Mouse (Mus musculus) forebrain, embryonic 16.5 days (tissue): ENCODE measurements around the gene Arrb1. TPM values are rescaled to one million over a fixed set of nuclear protein-coding genes. Genes with fewer than 3 reads are reported as not detected.
A peak's percentile ranks its signal among the peaks of the same experiment; 100 is the strongest.

Experiments
- ATAC-seq: fragments of 200-750 bp; cut with Nextera tagmentation; 2 replicates; pipeline ENCODE4 v1.8.0; 2017; ENCODE audit warnings: mild to moderate bottlenecking, moderate library complexity
- H3K27ac ChIP-seq: fragments of 300-500 bp; sonication (generic); 2 replicates; pipeline ENCODE4 v1.5.1; 2014; ENCODE audit warnings: low read length, control low read depth
- H3K27me3 ChIP-seq: fragments of 300-500 bp; sonication (generic); replicated peaks from 2 replicates; pipeline ENCODE4 v1.6.1; 2014; ENCODE audit warnings: low read length; ENCODE audit not compliant: control insufficient read depth, insufficient read depth
- H3K36me3 ChIP-seq: fragments of 300-500 bp; sonication (generic); 2 replicates; pipeline ENCODE4 v1.6.1; 2014; ENCODE audit not compliant: control insufficient read depth, insufficient read depth
- H3K4me1 ChIP-seq: fragments of 300-500 bp; sonication (generic); replicated peaks from 2 replicates; pipeline ENCODE4 v1.6.1; 2014; ENCODE audit warnings: low read length; ENCODE audit not compliant: control insufficient read depth, insufficient read depth
- H3K4me2 ChIP-seq: fragments of 300-500 bp; sonication (generic); 2 replicates; pipeline ENCODE4 v1.6.1; 2014; ENCODE audit warnings: mild to moderate bottlenecking, low read length, control low read depth
- H3K4me3 ChIP-seq: fragments of 300-500 bp; sonication (generic); replicated peaks from 2 replicates; pipeline ENCODE4 v1.5.1; 2014; ENCODE audit warnings: mild to moderate bottlenecking, low read length, control low read depth
- H3K9ac ChIP-seq: fragments of 300-500 bp; sonication (generic); replicated peaks from 2 replicates; pipeline ENCODE4 v1.6.1; 2014; ENCODE audit warnings: low read depth, low read length, control low read depth
- H3K9me3 ChIP-seq: fragments of 300-500 bp; sonication (generic); 2 replicates; pipeline ENCODE4 v1.6.1; 2016; ENCODE audit warnings: low read length; ENCODE audit not compliant: control insufficient read depth
- WGBS: fragments of 180-500 bp; shearing (Covaris S2); extraction: QIAGEN DNeasy Blood & Tissue Kit; methylation state at CpG from one replicate; pipeline ENCODE4 v1.1.7; 2014; 5-methylcytosine and 5-hydroxymethylcytosine counted together
- polyA plus RNA-seq: library from polyadenylated mRNA; unstranded; fragments of >200 nt; fragmentation: Nextera tagmentation; extraction: Ambion mirVana; gene quantifications from 2 replicates; pipeline ENCODE4 v1.2.1, GENCODE M21; 2015

Gene Arrb1
- polyA plus RNA-seq, 1 experiment from 2014 or later, result 18.1 TPM

DNA sequence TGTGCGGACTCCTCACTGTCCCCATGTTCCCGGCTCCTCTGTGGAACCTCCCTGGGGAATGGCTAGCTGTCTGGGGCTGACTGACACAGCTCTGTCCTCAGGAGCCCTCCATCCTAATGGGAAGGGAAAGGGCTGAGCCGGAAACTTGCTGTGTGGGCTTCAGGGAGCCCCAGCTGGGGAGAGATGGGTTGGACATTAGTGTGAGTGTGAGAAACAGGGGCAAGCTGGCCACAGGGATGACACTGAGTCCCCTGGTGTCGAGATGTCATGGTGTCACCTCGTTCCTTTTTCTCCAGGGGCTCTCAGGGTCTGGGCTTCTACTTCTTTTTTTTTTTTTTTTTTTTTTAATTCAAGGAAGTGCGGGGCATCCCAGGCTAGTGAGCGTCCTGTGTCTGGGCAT, 47.0 kb downstream of the Arrb1 start:
- Histone ChIP-seq H3K4me3 (no peak overlapping the region), H3K27ac (no peak overlapping the region), H3K27me3 (no peaks in the 10 kb centered on the region), H3K36me3 (peaks cover 4% of the 10 kb centered on the region; the same call in 1 of the 2 replicates), H3K4me2 (no peak overlapping the region), H3K9ac (no peak overlapping the region), H3K9me3 (no peaks in the 10 kb centered on the region), H3K4me1 (peaks cover 11% of the 10 kb centered on the region)
- WGBS, result 82% methylated on average over 7 of the region's 7 CpGs
- ATAC-seq, result no peak

DNA sequence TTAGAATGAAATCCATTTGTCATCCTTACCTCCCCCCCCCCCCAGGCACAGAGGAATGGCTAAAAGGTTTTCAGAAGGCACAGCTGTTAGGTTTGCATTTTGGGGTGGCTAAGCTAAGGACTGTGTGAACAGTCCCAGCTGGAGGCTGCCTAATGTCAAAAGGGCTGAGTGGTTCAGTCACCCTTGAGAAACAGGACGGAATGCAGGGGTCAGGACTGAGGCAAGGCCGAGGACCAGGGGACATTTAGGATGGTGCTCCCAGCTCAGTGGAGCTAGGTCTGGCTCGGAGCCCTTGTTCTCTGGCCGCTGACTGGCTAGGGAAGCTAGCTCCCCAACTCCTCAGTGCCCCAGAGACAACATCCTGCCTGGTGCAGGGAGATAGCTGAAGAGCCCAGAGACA, 47.6 kb downstream of the Arrb1 start:
- Histone ChIP-seq H3K4me2 (no peak overlapping the region), H3K27me3 (no peaks in the 10 kb centered on the region), H3K9ac (no peak overlapping the region), H3K9me3 (no peaks in the 10 kb centered on the region), H3K4me1 (peaks cover 11% of the 10 kb centered on the region), H3K36me3 (peaks cover 4% of the 10 kb centered on the region; the same call in 1 of the 2 replicates), H3K4me3 (no peak overlapping the region), H3K27ac (no peak overlapping the region)
- WGBS, result 53% methylated on average over 4 of the region's 4 CpGs
- no peak for ATAC-seq

DNA sequence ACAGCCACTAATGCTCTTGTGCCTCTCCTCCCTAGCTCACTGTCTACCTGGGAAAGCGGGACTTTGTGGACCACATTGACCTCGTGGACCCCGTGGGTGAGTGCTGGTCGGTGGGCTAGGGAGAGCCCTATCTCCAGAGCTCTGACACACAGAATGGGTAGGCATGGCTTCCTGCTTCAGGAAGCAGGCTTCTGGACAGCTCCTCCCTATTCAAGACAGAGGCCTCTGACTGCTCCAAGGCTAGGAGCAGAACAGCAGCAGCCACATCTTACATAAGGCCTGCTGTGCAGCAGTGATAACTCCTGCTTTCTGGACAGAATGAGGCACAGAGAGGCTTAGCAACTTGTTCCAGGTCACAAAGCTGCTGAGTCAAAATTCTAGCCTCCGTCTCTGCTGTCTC, 48.4 kb downstream of the Arrb1 start:
- Histone ChIP-seq H3K9ac (no peak overlapping the region), H3K4me1 (peaks cover 11% of the 10 kb centered on the region), H3K4me3 (no peak overlapping the region), H3K4me2 (no peak overlapping the region), H3K27me3 (no peaks in the 10 kb centered on the region), H3K27ac (no peak overlapping the region), H3K36me3 (peaks cover 4% of the 10 kb centered on the region; the same call in 1 of the 2 replicates), H3K9me3 (no peaks in the 10 kb centered on the region)
- ATAC-seq, result no peak
- 90% methylated on average over 5 of the region's 5 CpGs for WGBS

DNA sequence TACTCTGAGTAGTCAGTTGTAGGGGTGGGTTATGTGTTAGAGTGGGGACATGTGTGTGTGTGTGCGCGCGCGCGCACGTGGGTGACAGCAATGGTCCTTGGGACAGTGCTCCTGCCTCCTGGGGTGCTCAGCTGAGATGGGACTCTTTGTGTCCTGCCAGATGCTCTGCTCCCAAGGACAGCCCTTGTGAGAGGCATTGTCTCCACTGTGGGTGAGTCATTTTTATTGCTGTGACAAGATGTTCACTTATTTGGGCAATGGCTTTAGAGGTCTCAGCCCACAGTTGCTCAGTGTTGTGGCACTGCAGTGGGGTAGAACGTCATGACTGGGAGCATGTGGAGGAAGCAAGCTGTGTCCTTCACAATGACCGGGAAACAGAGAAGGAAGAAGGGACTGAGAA, 50.7 kb downstream of the Arrb1 start:
- 92% methylated on average over 8 of the region's 8 CpGs for WGBS
- Histone ChIP-seq H3K4me1 (no peaks in the 10 kb centered on the region), H3K4me2 (no peak overlapping the region), H3K4me3 (no peak overlapping the region), H3K27me3 (no peaks in the 10 kb centered on the region), H3K9ac (no peak overlapping the region), H3K36me3 (peaks cover 5% of the 10 kb centered on the region), H3K27ac (no peak overlapping the region), H3K9me3 (no peaks in the 10 kb centered on the region)
- ATAC-seq, result no peak

- H3K4me3 ChIP-seq, result no peak overlapping the region
- H3K9me3 ChIP-seq, result no peaks in the 10 kb centered on the region
- no peaks in the 10 kb centered on the region for H3K4me1 ChIP-seq
- H3K4me2 ChIP-seq, result no peak overlapping the region
- H3K9ac ChIP-seq, result no peak overlapping the region
- no peak overlapping the region for H3K27ac ChIP-seq
- H3K36me3 ChIP-seq, result peaks cover 19% of the 10 kb centered on the region
- ATAC-seq, result peak; percentile 35; the same call in 1 of the 2 replicates
- H3K27me3 ChIP-seq, result no peaks in the 10 kb centered on the region
- 5% methylated on average over 3 of the region's 3 CpGs for WGBS
Measured at GRCm38 (mm10) chr7:99590064-99590463, 54.8 kb downstream of the Arrb1 start.

DNA sequence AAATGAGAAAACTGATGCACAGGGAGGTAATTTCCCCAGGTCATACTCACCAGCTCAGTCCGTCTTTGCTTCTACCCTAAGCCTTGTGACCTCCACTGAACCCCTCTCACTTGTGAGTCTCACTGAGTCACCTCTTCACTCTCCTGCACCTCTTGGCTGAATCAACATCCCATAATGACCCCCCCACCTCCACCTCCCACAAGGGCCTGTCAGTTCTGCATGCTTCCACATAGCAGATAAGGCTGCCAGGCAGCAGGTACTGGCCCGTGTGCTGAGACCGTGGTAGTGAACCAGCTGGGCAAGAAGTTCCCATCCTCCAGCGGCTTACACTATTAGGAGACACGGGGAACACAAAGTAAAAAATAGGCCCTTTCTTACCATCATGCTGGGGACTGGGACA, 55.4 kb downstream of the Arrb1 start:
- H3K9ac ChIP-seq, result no peak overlapping the region
- peaks cover 15% of the 10 kb centered on the region for H3K36me3 ChIP-seq
- no peaks in the 10 kb centered on the region for H3K4me1 ChIP-seq
- no peak overlapping the region for H3K27ac ChIP-seq
- 69% methylated on average over 5 of the region's 5 CpGs for WGBS
- H3K4me2 ChIP-seq, result no peak overlapping the region
- no peaks in the 10 kb centered on the region for H3K27me3 ChIP-seq
- no peak overlapping the region for H3K4me3 ChIP-seq
- 0 out of 2 replicates have a peak, but pooled peaks have one; percentile 22 for ATAC-seq
- no peaks in the 10 kb centered on the region for H3K9me3 ChIP-seq

DNA sequence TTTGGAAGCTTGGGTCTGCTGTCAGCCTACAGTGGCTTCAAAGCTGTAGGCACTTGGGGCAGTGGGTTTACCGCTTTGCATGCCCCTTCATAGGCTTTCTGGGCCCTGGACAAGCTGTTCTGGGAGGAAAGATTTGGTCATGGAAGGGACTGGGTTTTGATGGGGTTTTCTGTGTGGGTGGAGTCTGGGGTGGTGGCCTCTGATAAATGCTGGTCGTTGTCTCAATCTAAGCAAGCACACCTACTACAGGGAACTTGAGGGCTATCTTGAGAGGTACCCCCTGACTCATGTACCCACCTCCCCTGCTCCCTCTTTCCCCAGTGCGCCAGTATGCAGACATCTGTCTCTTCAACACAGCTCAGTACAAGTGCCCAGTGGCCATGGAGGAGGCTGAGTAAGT, 57.4 kb downstream of the Arrb1 start:
- Histone ChIP-seq H3K27me3 (no peaks in the 10 kb centered on the region), H3K36me3 (peaks cover 17% of the 10 kb centered on the region), H3K4me3 (no peak overlapping the region), H3K4me2 (no peak overlapping the region), H3K9me3 (no peaks in the 10 kb centered on the region), H3K4me1 (no peaks in the 10 kb centered on the region), H3K9ac (no peak overlapping the region), H3K27ac (no peak overlapping the region)
- ATAC-seq, result no peak
- WGBS, result 100% methylated on average over 3 of the region's 3 CpGs

GRCm38 (mm10) chr7:99593868-99594803, 58.9 kb downstream of the Arrb1 start:
- H3K36me3 ChIP-seq, result peaks cover 24% of the 10 kb centered on the region
- H3K27ac ChIP-seq, result no peak overlapping the region
- H3K4me3 ChIP-seq, result no peak overlapping the region
- no peak for ATAC-seq
- no peaks in the 10 kb centered on the region for H3K9me3 ChIP-seq
- H3K27me3 ChIP-seq, result no peaks in the 10 kb centered on the region
- no peak overlapping the region for H3K4me2 ChIP-seq
- 88% methylated on average over 15 of the region's 15 CpGs for WGBS
- no peak overlapping the region for H3K9ac ChIP-seq
- no peaks in the 10 kb centered on the region for H3K4me1 ChIP-seq

DNA sequence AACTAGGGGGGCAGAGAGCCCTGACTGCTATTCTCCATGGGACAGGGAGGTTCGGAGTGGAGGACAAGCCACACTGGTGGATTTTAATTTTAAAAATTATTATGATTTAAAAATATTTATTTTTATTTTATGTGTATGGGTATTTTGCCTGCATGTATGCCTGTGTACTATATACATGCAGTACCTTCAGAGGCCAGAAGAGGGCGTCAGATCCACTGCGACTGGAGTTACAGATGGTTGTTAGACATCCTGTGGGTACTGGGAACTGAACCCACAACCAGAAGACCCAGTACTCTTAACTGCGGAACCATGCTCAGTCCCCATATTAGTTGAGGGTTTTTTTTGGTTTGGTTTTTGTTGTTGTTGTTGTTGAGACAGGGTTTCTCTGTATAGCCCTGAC, 63.5 kb downstream of the Arrb1 start:
- no peaks in the 10 kb centered on the region for H3K4me1 ChIP-seq
- peaks cover 23% of the 10 kb centered on the region for H3K36me3 ChIP-seq
- no peaks in the 10 kb centered on the region for H3K27me3 ChIP-seq
- no peak overlapping the region for H3K9ac ChIP-seq
- WGBS, result 78% methylated on average over 4 of the region's 4 CpGs
- H3K4me3 ChIP-seq, result no peak overlapping the region
- no peak overlapping the region for H3K27ac ChIP-seq
- ATAC-seq, result no peak
- H3K4me2 ChIP-seq, result no peak overlapping the region
- H3K9me3 ChIP-seq, result no peaks in the 10 kb centered on the region
